Mouse (Mus musculus) spleen, adult 2 months (tissue): ENCODE data around the gene Pdzrn4. TPM values are rescaled to one million over a fixed set of nuclear protein-coding genes. Genes with fewer than 3 reads are reported as not detected.

Experiments
- DNase-seq, 2 experiments: peaks; one replicate each; pipeline versions ENCODE4 v3.0.0 to v3.0.0-alpha.2; 2012 to 2021; ENCODE audit warnings: low spot score in 2 of 2, low read depth in 1 of 2
- H3K27ac ChIP-seq: fragments of 200-500 bp; 2 replicates; pipeline ENCODE4 v1.5.1; 2012; ENCODE audit warnings: low read length, inconsistent platforms; ENCODE audit not compliant: insufficient read depth
- H3K27me3 ChIP-seq: fragments of 200-500 bp; 2 replicates; pipeline ENCODE4 v1.6.1; 2012; ENCODE audit warnings: mild to moderate bottlenecking, moderate library complexity, low read length, inconsistent platforms; ENCODE audit not compliant: control insufficient read depth, insufficient read depth
- H3K36me3 ChIP-seq: fragments of 200-500 bp; 2 replicates; pipeline ENCODE4 v1.6.1; 2012; ENCODE audit warnings: mild to moderate bottlenecking, low read length, inconsistent platforms; ENCODE audit not compliant: control insufficient read depth, insufficient read depth
- H3K4me1 ChIP-seq: fragments of 200-500 bp; 2 replicates; pipeline ENCODE4 v1.6.1; 2011; ENCODE audit warnings: inconsistent platforms; ENCODE audit not compliant: control insufficient read depth, insufficient read depth, insufficient read length
- H3K4me3 ChIP-seq: fragments of 200-500 bp; 2 replicates; pipeline ENCODE4 v1.5.1; 2011; ENCODE audit warnings: mild to moderate bottlenecking, inconsistent platforms; ENCODE audit not compliant: insufficient read depth, insufficient read length; ENCODE audit errors: extremely low read depth
- CTCF ChIP-seq: fragments of 200-500 bp; IDR thresholded peaks from 2 replicates; pipeline ENCODE4 v1.5.1; 2011; ENCODE audit warnings: mild to moderate bottlenecking, inconsistent platforms; ENCODE audit not compliant: insufficient read depth, insufficient read length, insufficient replicate concordance; ENCODE audit errors: extremely low read depth
- POLR2A ChIP-seq: fragments of 200-500 bp; IDR thresholded peaks from 2 replicates; pipeline ENCODE4 v1.6.1; 2011; ENCODE audit warnings: low read depth, low read length, inconsistent platforms
- WGBS: fragments of 180-500 bp; shearing (Covaris S2); methylation state at CpG from one replicate; pipeline ENCODE4 v1.1.7; 2018; 5-methylcytosine and 5-hydroxymethylcytosine counted together
- polyA plus RNA-seq: library from polyadenylated mRNA; depleted of rRNA; stranded (reverse); fragments of >200 nt; gene quantifications from 2 replicates; pipeline ENCODE4 v1.2.3, GENCODE M21; 2012

Pdzrn4 gene
- polyA plus RNA-seq, 1 experiment = 0.02 TPM

GRCm38 (mm10) chr15:92398747-92399146 lies 2.1 kb downstream of the Pdzrn4 start:
- no peak for DNase-seq
- 68% methylated on average over 2 of the region's 2 CpGs for WGBS
- H3K27ac ChIP-seq = no peak overlapping the region

GRCm38 (mm10) chr15:92399278-92399677 lies 2.6 kb downstream of the Pdzrn4 start:
- DNase-seq = no peak

More at GRCm38 (mm10) chr15:92398747-92399146, 2.1 kb downstream of the Pdzrn4 start:
- TF ChIP-seq CTCF = no peak
- no peak for TF ChIP-seq POLR2A
- Histone ChIP-seq H3K27me3 (peaks cover 3% of the 10 kb centered on the region; the same call in 1 of the 2 replicates), H3K36me3 (no peaks in the 10 kb centered on the region), H3K4me3 (no peak overlapping the region), H3K4me1 (no peaks in the 10 kb centered on the region; the same call in 1 of the 2 replicates)

GRCm38 (mm10) chr15:92401554-92401953 lies 4.9 kb downstream of the Pdzrn4 start:
- WGBS = 78% methylated on average over 6 of the region's 6 CpGs
- TF ChIP-seq POLR2A (no peak), CTCF (no peak)
- no peak for DNase-seq
- Histone ChIP-seq H3K4me3 (no peak overlapping the region), H3K36me3 (no peaks in the 10 kb centered on the region), H3K27ac (no peak overlapping the region), H3K4me1 (no peaks in the 10 kb centered on the region; the same call in 1 of the 2 replicates), H3K27me3 (peaks cover 3% of the 10 kb centered on the region; the same call in 1 of the 2 replicates)

More at GRCm38 (mm10) chr15:92399278-92399677, 2.6 kb downstream of the Pdzrn4 start:
- 85% methylated on average over 5 of the region's 5 CpGs for WGBS
- H3K27ac ChIP-seq = no peak overlapping the region
- no peak for TF ChIP-seq POLR2A
- TF ChIP-seq CTCF = no peak
- no peaks in the 10 kb centered on the region for H3K36me3 ChIP-seq
- H3K27me3 ChIP-seq = peaks cover 3% of the 10 kb centered on the region; the same call in 1 of the 2 replicates
- H3K4me3 ChIP-seq = no peak overlapping the region
- no peaks in the 10 kb centered on the region; the same call in 1 of the 2 replicates for H3K4me1 ChIP-seq

- Histone ChIP-seq H3K4me3 (no peak overlapping the region), H3K27ac (no peak overlapping the region), H3K36me3 (no peaks in the 10 kb centered on the region), H3K27me3 (no peaks in the 10 kb centered on the region), H3K4me1 (no peaks in the 10 kb centered on the region)
- WGBS = 40% methylated on average over 4 of the region's 4 CpGs
- no peak for DNase-seq
- no peak for TF ChIP-seq CTCF
- TF ChIP-seq POLR2A = no peak
Observed at GRCm38 (mm10) chr15:92415323-92415722, 18.6 kb downstream of the Pdzrn4 start.

- Histone ChIP-seq H3K27ac (no peak overlapping the region), H3K36me3 (no peaks in the 10 kb centered on the region), H3K4me1 (no peaks in the 10 kb centered on the region), H3K4me3 (no peak overlapping the region), H3K27me3 (no peaks in the 10 kb centered on the region)
- DNase-seq = no peak
- 95% methylated on average over 6 of the region's 6 CpGs for WGBS
- no peak for TF ChIP-seq POLR2A
Observed at GRCm38 (mm10) chr15:92416141-92416540, 19.5 kb downstream of the Pdzrn4 start.

- no peak overlapping the region for H3K27ac ChIP-seq
- no peak for TF ChIP-seq POLR2A
- TF ChIP-seq CTCF = no peak
- no peak overlapping the region for H3K4me3 ChIP-seq
- no peak for DNase-seq
- 76% methylated on average over 7 of the region's 7 CpGs for WGBS
- no peaks in the 10 kb centered on the region for H3K36me3 ChIP-seq
- no peaks in the 10 kb centered on the region for H3K27me3 ChIP-seq
- H3K4me1 ChIP-seq = no peaks in the 10 kb centered on the region
Observed at GRCm38 (mm10) chr15:92416658-92417057, 20.0 kb downstream of the Pdzrn4 start.

GRCm38 (mm10) chr15:92417120-92417519 lies 20.4 kb downstream of the Pdzrn4 start:
- Histone ChIP-seq H3K27me3 (no peaks in the 10 kb centered on the region), H3K27ac (no peak overlapping the region), H3K4me3 (no peak overlapping the region), H3K4me1 (no peaks in the 10 kb centered on the region), H3K36me3 (no peaks in the 10 kb centered on the region)
- TF ChIP-seq CTCF = no peak
- no peak for TF ChIP-seq POLR2A
- 69% methylated on average over 3 of the region's 3 CpGs for WGBS
- DNase-seq = no peak
